Mouse (Mus musculus) lung, adult 2 months (tissue): Measurements from ENCODE around the gene Agap1.

Experiments used
- CTCF ChIP-seq: fragments of 200-500 bp; IDR thresholded peaks from 2 replicates; pipeline ENCODE4 v1.5.1; 2011; ENCODE audit warnings: mild to moderate bottlenecking, low read length, control low read depth; ENCODE audit not compliant: insufficient read depth
- POLR2A ChIP-seq: fragments of 200-500 bp; IDR thresholded peaks from 2 replicates; pipeline ENCODE4 v1.6.1; 2011; ENCODE audit warnings: low read depth, mild to moderate bottlenecking, control low read depth, low read length, borderline replicate concordance; ENCODE audit errors: extremely low read depth

DNA sequence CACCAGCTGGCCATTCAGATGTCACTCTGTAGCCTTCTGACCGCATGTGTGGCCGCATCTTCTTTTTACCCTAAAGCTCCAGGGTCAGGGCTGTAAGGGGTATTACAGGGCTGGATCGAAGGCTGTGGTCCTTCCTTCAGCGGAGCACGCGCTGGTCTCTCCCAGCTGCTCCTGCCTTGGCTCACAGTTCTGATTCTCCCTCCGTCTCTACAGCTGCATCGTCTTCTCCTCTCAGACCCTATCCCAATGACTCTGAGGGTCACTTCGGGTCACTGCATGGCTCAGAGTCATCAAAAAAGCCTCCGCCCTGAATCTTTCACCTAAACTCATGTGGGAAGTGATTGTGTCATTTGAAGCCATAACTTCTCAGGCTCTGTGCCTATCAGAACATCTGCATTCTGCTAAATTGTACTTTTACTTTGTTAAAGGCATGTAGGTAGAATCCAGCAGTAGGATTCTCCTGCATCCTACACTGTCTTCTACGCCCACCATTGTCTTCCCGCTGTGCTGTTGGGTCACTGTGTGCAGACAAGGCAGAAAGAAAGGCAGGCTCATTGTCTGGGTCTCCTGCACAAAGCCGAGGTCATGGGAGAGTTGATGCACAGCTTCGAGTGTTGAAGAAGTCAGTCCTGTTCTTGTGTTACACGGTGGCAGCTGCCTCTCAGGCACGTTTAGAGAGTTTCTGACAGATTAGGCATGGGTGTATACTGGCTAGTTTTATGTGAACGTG, 65.5 kb downstream of the Agap1 start:
- TF ChIP-seq CTCF (no peak), POLR2A (no peak)
